Mouse (Mus musculus) cerebellum, adult 8-10 months (tissue): ENCODE results near the gene Dhx58.
A peak's percentile ranks its signal among the peaks of the same experiment; 100 is the strongest.

Experiments
- DNase-seq: peaks from one replicate; pipeline ENCODE4 v3.0.0; 2022

Gene Dhx58

GRCm38 (mm10) chr11:100703851-100704531 is at the start of gene Dhx58:
Gene Dhx58, minus strand, starts transcription at chr11:100704271.
- no peak for DNase-seq

GRCm38 (mm10) chr11:100752294-100752693 is 48.2 kb upstream of the Dhx58 start:
- no peak for DNase-seq

DNA sequence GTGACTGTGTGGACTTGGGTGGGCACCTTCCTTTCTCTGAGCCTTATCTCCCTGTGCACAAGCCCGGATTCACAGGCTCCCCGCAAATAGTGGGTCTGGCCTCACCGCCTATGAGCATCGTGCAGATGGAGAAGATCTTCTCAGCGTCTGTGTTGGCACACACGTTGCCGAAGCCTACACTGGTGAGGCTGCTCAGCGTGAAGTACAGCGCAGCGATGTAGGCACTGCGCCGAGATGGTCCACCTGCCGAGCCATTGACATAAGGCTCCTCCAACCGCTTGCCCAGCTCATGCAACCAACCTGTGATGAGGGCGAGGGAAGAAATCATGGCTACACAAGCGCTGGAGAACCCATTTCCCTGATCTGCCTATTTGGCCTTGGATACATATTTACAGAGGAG is 46.1 kb upstream of the Dhx58 start:
- no peak for DNase-seq

DNA sequence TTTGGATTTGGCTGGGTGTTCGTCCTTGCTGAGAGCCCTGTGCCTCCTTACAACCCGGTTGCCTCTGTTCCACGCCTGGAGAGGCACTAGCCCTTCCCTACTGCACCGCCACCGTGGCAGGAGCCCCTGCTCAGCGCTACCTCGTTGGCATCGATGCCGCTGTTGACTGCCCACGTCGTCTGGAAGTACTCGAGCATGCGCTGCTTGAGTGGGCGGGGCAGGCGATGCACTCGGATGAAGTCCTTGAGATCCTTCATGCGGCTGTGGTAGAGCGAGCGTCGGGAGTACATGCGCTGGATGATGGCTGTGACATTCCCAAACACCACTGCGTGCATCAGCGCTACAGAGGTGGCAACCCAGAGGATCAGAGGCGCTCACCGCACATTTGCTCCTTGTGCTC is 45.4 kb upstream of the Dhx58 start:
- DNase-seq: no peak

DNA sequence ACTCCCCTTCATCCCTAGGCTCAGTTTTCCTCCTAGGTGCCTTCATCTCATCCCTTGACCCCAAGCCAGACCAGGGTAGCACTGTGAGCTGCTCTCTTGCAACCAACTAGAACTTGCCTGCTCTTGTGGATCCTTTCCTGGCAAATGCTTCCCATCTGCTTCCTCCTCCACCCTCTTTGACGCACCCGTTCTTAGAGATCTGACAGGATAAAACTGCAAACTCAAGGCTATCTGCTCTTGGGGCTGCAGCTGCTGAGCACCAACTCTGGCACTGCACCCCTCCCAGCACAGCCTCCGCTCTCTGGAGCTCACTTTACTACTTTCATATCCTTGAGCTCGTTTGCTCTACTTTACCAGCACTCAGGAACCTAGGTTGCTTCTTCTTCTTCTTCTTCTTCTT is 44.5 kb upstream of the Dhx58 start:
- no peak for DNase-seq

DNA sequence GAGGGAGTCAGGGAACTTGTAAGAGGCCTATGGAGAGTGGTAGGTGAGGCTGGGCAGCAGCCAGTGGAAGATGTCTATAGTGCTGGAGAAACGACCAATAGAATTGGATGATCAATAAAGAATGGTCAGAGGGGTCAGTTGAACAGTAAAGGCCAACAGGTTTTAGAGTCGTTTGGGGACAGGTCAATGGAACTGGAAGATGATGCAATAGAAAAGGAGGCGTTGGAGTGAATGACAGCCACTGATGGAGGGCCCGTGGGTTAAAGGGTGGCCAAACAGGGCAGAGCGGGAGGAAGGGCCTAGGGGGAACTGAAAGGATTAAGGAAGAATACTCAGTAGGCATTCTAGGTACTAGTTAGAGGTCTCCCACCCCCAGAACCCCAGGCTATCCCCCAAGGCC is 43.0 kb upstream of the Dhx58 start:
- no peak for DNase-seq

DNA sequence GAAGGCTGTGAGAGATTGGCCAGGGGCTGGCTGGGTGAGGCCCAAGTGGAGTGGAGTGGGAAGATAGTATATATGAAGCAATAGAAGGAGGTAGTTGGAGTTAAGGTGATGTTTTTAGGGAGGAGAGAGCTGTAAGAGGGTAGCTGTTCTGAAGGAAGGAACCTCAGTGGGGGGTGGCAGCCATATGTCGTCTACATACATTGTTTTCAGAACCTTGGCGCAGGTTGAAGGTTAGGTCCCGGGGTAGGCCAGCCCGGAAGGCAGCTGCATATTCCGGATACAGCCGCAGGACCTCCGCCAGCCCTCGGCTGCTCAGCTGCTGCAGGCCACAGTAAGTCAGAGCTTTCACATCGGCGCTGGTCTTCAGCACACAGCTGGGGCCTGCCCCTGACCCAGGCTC is 42.5 kb upstream of the Dhx58 start:
- no peak for DNase-seq

- DNase-seq: peak; percentile 62
Observed at GRCm38 (mm10) chr11:100745085-100745484, 41.0 kb upstream of the Dhx58 start.

DNA sequence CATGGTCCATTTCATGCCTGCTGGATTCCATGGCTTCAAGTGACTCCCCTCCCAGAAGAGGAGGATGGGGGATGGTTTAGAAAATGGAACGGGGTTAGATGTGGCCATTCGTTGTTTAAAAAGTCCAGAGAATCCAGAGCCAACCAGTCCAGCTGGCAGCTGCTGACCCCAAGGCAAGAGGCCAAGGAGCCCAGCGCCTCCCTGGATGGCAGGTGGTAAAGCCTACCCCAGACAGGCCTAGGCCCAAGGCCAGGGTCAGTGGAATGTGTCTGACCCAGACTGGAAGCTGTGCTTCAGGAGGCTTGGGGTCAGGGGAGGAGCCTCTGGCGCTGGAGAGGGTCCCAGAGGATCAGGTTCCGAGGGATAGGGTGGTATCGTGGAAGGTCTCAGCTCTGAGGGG is 37.3 kb upstream of the Dhx58 start:
- no peak for DNase-seq

- no peak for DNase-seq
Observed at GRCm38 (mm10) chr11:100738749-100739148, 34.7 kb upstream of the Dhx58 start.

GRCm38 (mm10) chr11:100738066-100738604 is 34.1 kb upstream of the Dhx58 start, which contains the start of gene Rab5c:
Gene Rab5c, minus strand, starts transcription at chr11:100738215.
- peak; percentile 98 for DNase-seq

GRCm38 (mm10) chr11:100737105-100737733 is 33.1 kb upstream of the Dhx58 start:
- no peak for DNase-seq

DNA sequence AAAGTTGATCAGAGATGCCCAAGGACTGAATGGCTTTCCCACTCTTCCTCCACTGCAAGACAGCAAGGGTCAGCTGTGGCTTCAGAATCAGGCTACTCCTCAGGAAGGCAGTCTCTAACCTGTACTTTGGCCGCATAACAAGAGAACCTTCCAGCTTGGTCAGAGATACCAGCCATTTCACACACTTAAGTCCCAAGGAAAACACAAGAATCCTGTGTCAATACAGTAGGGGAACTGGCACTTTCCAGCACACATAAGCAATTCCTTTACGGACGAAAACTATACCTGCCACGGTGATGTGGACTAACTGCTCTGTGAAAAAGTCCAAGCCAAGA is 32.6 kb upstream of the Dhx58 start:
- no peak for DNase-seq

DNA sequence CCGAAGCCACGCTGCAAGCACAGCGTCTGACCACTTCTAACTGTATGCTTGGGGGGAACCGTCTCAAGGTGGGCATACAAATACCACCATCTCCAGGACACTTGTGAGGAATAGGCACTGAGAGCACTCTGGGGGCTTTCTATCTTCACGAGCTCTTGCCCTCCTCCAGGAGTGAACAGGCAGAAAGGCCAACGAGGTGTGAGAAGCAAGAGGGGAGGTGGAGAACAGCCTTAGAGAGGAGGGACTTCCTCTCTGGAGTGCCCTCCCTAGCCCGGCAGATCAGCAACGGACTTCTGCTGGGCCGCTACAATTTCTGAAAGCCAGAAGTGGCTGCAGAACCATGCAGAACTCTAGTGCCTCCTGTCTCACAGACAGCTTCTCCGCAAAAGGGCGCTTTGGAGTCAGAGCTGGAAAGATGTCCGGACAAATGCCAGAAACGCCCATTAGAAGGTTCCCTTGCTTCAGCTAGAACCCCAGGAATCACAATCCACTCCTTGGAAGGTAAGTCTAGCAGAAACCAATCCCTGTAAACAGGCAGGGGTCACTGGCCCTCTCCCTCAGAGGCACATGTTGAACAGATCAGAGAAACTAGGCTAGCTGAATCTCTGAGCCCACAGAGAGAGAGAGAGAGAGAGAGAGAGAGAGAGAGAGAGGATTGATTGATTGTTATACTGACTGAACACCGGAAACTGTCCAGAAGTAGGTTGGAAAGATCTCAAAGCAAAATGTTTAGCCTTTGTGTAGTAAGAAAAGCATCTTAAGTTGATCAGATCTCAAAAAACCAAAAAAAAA is 32.1 kb upstream of the Dhx58 start:
- DNase-seq: no peak

GRCm38 (mm10) chr11:100735134-100735865 is 31.2 kb upstream of the Dhx58 start:
- DNase-seq: no peak

DNA sequence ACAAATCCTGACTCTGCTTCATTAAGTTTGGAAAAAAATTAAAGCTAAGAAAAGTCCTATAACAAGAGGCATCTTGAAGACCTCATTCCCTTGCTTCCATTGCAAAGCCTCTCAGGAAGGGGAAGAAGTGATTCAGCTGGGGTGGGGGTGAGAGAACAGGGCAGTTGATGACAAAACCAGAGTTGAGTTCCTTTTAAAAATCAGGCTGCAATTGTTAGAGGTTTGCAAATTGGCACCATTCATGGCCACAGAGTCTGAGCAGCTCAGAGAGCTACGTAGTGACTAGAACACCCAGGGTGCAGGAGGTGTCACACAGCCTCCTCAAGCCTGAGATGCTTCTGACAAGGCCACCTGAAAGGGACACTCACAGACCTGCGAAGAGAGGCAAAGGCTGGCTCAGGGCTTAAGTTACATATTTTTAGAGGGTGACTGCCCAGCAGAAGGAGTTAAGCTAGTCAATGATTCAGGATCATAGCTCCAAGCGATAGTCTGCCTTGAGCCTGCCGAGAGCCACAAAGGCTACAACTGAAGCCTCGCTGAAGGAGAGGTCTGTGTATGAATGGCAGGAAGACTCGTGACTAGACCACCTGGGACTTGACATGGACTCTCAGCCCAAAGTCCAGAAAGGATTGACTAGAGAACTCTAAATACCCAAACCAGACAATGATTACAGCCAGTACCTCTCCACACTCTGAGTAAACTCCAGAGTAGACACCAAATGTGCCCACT is 26.6 kb upstream of the Dhx58 start:
- no peak for DNase-seq

- DNase-seq: no peak
Observed at GRCm38 (mm10) chr11:100729976-100730375, 25.9 kb upstream of the Dhx58 start.

GRCm38 (mm10) chr11:100728601-100729000 is 24.5 kb upstream of the Dhx58 start:
- no peak for DNase-seq

DNA sequence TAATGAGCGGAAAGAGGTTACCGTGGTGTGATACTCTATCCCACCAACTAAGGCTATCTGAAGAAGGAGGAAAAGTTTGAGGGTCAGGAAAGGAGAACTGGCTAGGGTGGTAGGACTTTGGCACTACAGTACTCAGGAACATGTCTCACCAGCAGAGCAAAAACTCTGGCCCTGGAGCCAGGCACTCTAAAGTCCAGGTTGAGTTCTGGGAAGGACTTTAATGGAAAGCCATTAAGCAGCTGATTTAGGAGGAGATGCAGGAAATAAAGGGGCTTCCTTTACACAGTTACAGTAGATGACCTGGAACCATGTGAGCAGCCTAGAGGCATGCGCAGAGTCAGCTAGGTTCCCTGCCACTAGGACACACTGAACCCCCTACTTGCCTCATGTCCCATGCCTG is 23.1 kb upstream of the Dhx58 start:
- no peak for DNase-seq

GRCm38 (mm10) chr11:100724919-100725512 is 20.9 kb upstream of the Dhx58 start:
- DNase-seq: no peak

GRCm38 (mm10) chr11:100722493-100723028 is 18.5 kb upstream of the Dhx58 start:
- no peak for DNase-seq
